Mouse (Mus musculus): ENCODE results near the gene Dnajc4. TPM values are rescaled to one million over a fixed set of nuclear protein-coding genes. Genes with fewer than 3 reads are reported as not detected.

Dnajc4 gene
- total RNA-seq (2021) = 10 to 100 TPM; 15.8 to 19.4 TPM

DNA sequence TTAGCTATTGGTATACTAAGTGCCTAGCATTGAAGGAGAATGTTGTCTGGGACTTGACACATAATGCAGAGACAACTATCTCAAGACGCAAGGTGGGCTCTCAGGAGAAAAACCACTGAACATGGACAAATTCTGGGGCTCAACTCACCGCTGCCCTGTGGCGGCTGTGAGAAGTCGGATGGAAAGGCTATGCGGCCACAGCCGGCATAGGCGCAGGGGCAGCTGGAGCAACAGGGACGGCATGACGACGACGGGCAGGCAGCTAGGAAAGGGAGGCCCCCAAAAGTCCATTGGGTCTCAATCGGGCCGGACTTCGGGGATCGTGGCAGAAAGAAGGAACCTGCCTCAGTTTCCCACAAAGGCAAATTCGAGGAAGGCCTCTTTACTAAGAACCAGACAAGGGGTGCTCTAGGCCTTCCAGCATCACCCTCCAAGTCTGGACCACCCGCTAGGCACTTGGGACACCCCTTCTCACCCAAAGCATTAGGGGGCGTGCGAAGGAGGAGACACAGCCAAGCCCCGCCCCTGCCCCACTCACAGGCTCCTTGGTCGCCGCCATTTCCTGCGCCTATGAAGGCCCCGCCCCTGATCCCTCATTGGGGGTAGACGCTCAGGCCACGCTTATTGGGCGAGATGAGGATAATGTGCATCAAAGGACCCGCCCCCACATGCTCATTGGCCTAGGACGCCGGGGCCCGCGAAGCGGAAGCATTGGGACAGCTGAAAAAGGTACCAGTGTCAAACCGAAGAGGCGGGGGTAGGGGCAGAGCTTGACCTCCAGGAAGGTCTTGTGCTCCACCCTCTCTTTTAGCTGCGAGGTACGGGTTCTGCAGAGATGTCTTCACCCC lies at the start of gene Dnajc4:
Gene Dnajc4, minus strand, starts transcription at position 562 of the 848 bp plus-strand sequence.
- intact Hi-C loops (cut with DNase I) = no loop called here

DNA sequence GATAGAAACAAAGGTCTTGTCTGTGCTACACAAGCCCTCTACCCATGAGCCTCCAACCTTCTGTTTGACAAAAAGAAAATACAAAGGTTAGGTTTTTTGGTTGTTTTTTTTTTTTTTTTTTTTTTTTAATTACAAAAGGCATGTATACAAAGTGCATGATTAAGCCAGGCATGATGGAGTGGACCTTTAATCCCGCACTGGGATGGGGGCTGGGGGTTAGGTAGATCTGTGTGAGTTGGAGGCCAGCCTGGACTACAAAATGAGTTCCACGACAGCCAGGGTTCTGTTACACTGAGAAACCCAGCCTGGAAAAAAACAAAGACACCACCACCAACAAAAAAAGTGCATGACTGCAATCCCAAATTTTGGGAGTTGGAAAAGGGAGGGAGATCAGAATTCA lies 48.8 kb upstream of the Dnajc4 start:
- intact Hi-C loops (cut with DNase I) = no loop called here

More for the DNA sequence above, at the start of gene Dnajc4:
- DNase-seq (ENCODE audit: extremely low spot score in 1 of 2, low spot score in 2 of 2) = peak; percentile 94 to 99

DNA sequence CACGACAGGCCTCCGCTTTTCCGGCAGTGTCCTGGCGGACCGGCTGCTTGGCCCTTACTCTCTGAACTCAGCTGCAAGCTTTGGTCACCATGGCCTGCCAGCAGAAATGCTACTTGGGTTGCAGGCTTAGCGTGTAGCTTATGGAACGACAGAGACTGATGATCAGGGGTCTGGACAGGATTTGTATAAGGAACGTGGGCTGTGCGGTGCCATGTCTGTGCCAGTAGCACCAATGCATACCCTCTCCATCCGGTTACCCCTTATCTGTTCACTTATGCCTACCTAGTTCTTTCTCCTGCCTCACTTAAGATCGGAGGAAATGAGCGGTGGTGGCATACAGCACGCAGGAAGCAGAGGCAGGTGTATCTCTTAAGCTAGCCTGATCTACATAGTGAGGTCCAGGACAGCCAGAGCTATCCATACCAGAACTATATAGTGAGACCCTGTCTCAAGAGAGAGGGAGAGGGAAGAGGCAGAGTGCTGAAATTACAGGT lies 48.3 kb upstream of the Dnajc4 start:
- no peak for DNase-seq (ENCODE audit: extremely low spot score in 1 of 2, low spot score in 2 of 2)
- intact Hi-C loops (cut with DNase I) = no loop called here

More for the DNA sequence above, 48.8 kb upstream of the Dnajc4 start:
- DNase-seq (ENCODE audit: extremely low spot score in 1 of 2, low spot score in 2 of 2) = no peak

DNA sequence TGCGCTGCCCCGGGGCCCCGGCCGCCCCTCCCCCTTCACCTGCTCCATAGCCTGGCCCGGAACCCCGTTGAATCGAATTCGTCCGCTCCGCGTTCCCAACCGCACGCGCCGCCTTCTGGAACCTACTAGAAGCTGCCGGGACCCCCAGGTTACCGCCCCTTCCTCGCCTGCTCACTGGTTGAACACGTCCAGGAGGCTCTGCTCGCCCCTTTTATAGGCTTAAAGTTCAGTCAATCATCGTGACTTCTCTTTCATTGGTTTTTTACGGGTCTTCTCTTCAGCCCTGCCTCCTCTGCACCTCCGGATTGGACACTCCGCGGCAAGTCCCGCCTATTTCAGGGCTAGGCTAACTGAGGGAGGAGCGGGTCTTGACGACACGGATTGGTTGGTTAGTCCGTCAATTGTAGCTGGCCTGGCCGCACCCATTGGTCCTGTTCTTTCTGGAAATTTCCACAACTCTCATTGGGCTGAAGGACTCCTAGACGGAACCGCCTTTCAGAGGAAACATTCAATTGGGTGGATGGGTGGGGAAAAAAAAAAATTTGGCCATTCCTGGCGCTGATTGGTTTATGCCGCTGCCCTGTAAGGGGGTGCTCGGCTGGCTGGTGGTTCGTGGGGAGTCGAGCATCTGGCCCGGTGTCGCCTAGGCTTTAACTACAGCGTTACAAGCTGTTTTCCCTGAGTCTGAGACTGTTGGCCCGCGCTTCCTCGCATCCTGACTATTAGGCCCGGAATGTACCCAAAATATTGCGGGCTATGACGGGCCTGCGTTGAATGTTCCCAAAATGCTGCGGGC lies 47.7 kb upstream of the Dnajc4 start, which contains the start of gene Stip1:
Gene Stip1, minus strand, starts transcription at position 127 of the 796 bp plus-strand sequence.
- DNase-seq (ENCODE audit: extremely low spot score in 1 of 2, low spot score in 2 of 2) = peak; percentile 99 to 100
- intact Hi-C loops (cut with DNase I) = no loop called here

DNA sequence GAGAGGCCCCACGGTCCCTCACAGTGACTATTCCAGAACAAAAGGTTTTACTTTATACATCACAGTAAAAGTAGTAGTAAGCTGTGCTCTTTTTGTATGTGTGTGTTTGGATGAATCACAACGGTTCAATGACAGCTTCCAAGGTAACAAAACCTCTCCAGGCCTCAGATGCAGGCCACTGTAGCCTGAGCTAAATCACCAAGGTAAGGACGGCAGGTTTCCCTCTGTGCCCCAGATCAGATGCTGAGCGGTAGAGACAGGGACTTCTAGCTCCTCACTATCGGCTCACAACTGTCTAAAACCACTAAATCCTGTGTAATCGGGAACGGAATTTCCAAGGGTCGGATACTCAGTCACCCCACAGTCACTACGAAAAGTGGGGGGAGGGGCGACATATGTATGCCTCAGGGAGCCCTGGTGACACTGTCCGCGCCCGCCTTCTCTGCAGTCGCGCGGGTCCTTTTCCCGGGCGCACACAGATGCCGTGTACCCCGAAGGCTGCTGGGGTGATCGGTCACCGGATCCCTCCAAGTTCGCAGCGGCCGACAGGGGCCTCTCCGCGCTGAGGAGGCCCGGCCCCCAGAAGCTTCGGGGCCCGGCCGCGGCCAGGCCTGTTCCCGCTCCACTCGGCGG lies 46.8 kb upstream of the Dnajc4 start:
- intact Hi-C loops (cut with DNase I) = no loop called here
- peak in 1 of 2 experiments; percentile 81 for DNase-seq (ENCODE audit: extremely low spot score in 1 of 2, low spot score in 2 of 2)

DNA sequence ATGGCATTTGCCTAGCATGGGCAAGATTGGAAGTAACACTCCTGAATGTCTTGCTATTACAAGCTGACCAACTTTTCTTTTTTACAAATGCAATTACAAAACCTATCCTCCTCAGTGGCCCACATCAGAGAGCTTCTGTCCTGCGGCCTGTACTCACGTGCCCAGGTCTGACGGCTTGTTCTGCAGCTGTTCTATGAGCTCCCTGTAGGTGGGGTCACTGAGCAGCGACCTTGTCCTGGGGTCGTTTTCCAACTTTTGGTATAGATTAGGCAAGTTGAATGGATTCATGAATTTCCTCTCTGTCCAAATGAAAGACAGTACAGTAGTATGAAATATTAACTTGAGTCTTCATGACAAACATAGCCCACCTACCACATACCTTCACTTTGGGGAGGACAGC lies 41.6 kb upstream of the Dnajc4 start:
- intact Hi-C loops (cut with DNase I) = no loop called here
- DNase-seq (ENCODE audit: extremely low spot score in 1 of 2, low spot score in 2 of 2) = no peak

DNA sequence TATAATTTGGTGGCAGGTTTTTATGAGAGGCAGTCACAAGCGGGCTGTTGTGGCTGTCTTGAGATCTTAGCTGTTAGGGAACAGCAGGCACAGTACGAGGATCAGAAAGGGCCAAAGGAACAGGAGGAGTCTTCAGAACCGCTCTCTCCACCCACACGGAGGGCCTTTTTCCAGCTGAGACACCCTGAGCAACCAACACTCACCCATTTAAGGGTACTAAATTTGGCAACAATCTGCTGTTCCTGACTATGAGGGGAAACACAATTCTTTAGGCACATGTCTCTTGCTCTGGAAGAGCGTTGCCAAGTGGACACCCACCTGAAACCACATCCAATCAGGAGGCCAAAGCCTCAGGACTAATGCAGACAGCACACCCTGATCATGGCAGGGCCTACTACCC lies 37.2 kb upstream of the Dnajc4 start:
- no peak for DNase-seq (ENCODE audit: extremely low spot score in 1 of 2, low spot score in 2 of 2)
- intact Hi-C loops (cut with DNase I) = loop anchor here (10.0 kb wide), 1 partner anchor 105 kb away; the partner anchor contains the start of genes Catsperz and Esrra

DNA sequence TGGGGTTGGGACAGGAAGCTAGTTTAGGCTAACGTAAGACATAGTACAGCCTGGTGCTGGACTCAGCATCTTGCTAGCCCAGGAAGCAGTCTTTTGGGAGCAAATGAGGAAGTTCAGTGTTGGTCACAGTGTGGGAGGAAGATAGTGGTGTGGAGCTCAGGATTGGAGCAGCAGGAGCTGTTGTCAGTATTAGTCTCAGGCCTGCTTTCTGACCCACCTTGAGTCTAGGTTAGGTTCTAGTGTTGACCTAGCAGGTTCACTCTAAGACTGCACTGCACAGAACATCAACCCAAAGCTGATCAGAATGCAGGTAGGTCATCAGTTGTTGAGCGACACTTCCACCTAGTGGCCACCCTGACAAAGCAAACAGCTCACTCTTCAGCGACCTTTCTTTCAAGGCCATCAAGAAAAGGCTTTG lies 27.9 kb upstream of the Dnajc4 start:
- intact Hi-C loops (cut with DNase I) = loop anchor here (10.0 kb wide), 1 partner anchor 95 kb away; the partner anchor contains the start of genes Catsperz and Esrra
- DNase-seq (ENCODE audit: extremely low spot score in 1 of 2, low spot score in 2 of 2) = peak in 1 of 2 experiments; percentile 53

DNA sequence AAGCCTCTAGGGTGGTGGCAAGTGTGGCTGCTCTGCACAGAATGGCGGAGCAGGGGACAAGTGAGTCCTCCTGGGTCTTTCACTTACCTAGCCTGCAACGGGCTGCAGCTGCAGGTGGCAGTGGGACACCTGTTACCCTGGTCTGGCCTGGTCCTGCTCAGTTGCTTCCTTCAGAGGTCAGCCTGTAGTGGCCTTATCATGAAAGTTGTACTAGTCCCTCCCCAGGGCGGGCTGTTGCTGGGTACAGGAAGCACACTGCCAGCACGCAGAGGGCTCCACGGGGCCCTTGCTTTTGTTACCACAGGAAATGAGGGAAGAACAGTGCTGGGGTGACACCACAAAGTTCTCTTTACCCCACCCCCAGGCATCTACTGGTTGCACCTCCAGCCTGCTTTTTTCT lies 26.8 kb upstream of the Dnajc4 start, which contains the start of gene Fermt3:
Gene Fermt3, minus strand, starts transcription at position 279 of the 400 bp plus-strand sequence.
- peak in 1 of 2 experiments; percentile 63 for DNase-seq (ENCODE audit: extremely low spot score in 1 of 2, low spot score in 2 of 2)

DNA sequence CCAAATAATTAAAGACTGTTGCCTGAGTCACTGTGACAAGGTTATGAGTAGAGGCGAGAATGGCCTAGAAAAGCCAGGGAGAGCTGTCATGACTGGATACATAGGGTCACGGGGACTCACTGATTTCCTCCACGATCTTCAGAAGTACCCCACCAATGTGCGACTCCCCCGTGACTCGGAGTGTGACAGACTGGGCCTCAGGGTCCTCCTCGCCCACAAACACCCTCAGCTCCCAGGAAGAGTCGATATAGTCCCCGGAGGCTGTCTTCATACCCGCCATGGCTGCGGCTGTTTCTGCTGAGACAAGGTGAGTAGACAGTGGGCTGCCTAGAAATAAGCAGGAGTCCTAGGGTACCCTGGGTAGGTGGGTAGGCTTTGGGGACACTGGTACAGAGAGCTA lies 26.2 kb upstream of the Dnajc4 start:
- no peak for DNase-seq (ENCODE audit: extremely low spot score in 1 of 2, low spot score in 2 of 2)
- intact Hi-C loops (cut with DNase I) = no loop called here

More for the DNA sequence above, 26.8 kb upstream of the Dnajc4 start, which contains the start of gene Fermt3:
- intact Hi-C loops (cut with DNase I) = no loop called here

DNA sequence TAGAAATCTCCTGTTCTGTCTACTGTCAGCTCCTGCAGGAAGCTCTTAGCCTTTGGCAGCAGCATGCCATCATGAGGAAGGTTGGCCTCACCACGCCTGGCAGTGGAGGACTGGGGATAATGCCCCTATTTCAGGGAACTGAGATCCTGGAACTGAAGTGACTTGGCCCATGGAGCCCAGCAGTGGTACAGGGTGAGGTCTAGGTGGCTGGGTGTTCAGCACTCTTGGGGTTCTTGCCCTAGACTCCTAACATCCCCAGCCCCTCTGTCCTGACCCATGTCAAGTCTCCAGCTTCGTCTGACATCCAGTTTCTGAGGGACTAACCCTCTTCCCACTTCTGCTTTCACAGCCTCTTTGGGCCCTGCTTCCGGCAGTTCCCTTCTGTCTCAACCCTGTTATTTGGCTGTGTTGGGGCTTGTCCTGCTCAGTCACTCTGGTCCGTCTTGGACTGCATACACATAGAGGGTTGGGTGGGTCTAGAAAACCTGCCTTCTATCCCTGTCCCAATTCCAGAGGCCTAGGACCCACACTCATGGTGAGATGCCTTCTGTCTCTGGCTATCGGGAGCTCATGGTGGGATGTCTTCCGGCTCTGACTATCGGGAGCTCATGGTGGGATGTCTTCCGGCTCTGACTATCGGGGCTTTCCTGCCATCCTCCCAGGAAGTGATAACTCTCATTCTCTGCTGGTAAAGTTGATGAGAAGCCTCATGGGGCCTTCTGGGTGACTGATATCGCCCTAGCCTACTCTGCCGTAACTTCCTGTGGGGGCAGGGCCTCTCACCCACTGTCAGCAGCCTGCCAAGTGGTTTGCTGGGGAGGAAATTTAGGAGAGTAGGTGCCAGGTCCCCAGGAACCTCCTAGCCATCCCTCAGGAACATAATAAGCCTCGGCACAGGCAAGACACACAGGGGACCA lies 25.4 kb upstream of the Dnajc4 start:
- no peak for DNase-seq (ENCODE audit: extremely low spot score in 1 of 2, low spot score in 2 of 2)
- intact Hi-C loops (cut with DNase I) = no loop called here

DNA sequence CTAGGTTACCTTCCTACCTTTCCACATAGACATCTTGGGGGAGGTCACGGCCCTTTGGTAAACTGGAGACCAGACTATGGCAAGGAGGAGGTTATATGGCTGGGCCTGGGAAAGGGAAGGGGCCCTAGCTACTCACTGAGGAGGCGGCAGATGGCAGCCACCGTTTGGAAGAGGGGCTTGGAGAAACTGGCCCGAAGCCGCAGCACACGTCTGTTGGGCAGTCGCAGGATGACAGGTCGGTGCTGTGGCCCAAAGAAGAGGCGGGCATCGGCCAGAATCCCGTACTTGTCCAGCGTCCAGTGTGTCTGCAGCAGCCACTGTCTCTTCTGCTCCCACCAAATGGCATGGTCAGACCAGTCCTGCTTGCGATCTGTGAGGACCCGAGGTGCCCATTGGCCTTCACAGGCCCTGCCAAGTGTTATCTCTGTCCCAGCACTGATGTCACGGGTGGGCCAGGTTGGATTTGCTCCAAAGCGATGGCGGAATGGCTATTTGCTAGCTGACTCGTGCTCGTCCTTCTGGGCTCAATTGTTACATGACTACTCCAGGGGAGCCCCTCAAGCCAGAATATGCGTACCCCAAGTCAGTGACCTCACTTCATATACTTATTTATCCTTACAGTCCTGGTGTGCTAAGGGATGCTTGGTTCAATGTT lies 22.2 kb upstream of the Dnajc4 start:
- DNase-seq (ENCODE audit: extremely low spot score in 1 of 2, low spot score in 2 of 2) = no peak
- intact Hi-C loops (cut with DNase I) = no loop called here

DNA sequence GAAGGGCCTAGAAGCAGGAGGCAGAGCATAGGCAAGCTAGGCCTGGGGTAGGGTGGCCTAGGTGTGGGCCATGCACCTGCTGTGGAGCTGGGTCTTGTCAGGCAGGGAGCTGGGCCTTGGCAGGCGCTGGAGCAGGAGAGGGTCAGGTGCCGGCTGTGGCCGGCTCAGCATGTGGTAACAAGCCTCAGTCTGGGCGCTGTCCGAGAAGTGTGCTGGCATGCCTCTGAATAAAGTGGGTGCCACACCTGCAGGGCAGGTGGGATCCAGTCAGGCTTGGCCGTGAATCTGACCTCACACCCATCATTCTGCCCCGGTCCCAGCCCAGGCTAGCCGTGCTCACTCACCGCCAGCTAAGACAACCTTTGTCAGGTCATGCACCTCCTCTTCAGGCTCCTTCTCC lies 21.6 kb upstream of the Dnajc4 start:
- intact Hi-C loops (cut with DNase I) = no loop called here
- DNase-seq (ENCODE audit: extremely low spot score in 1 of 2, low spot score in 2 of 2) = no peak

DNA sequence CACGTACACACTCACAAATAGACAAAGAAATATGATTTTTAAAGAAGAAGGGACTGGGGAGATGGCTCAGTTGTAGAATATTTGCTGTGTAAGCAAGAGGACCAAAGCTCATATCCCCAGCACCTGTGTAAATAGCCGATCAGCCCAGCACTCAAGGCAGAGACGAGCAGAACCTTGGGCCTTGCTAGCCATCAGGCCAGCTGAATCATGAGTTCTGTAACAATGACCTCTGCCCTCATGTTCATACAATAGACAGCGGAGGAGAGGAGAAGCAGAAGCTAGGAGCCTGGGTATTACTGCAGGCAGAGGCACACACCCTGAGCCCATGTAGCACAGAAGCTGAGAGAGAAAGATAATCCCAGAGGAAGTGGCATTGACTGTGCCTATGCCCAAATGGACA lies 20.1 kb upstream of the Dnajc4 start:
- DNase-seq (ENCODE audit: extremely low spot score in 1 of 2, low spot score in 2 of 2) = no peak
- intact Hi-C loops (cut with DNase I) = no loop called here

DNA sequence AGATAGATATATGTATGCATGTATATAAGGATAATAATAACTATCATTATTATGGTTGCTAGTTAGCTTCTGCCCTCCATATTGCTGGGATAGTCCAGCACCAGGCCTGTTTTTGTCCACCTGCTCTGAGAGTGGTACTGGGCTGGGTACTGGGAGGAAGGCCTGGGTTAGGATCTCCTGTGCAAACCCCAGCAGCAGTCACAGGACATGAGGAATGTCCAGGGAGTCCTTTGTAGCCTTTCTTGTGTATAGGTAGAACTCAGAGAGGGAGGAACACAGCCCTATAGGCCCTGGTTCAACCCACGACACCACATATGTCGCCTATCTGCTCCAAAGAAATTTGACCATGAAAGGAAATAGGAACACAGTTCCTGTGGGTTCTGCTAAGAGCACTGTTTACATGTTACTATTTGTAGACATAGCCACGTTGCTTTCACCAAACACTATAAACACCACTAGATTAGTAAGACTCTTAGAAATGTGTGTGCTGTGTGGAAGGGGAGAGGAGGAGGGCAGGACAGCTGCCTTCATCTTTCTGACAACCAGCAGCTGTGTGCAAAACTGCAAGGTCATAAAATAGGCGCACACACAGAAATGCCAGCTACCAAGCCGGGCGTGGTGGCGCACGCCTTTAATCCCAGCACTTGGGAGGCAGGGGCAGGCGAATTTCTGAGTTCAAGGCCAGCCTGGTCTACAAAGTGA lies 14.7 kb upstream of the Dnajc4 start:
- DNase-seq (ENCODE audit: extremely low spot score in 1 of 2, low spot score in 2 of 2) = no peak
- intact Hi-C loops (cut with DNase I) = no loop called here

DNA sequence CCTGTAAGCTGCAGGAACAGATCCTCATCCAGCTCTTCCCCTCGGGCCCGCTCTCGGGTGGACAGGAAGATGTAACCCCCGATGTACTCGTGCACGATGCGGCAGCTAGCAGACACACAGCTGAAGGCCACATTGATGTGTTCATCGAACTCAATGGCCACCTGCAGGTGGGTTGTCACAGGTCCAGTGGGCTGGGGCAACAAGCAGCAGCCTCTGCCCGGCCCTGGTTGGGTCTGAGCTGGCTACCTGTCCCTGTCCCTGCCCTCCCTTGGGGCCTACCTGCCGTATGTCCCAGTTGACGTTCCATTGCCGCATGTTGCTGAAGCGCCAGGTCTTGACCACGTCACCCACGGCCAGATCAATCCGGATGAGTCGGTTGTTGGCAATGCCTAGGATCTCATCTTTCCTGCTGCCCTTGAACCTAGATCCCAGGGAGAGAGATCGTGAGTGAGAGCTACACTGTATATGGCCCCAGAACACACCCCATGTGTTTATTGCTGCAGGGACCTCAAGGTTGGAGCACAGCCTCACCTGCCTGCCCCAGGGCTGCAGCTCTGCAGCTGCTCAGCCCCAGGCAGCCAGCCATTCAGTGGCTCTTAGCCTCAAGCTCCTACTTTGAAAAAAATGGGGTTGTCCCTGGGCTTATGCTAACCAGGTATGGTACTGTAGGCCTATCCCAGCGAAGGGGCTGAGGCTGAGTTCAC lies 7.1 kb upstream of the Dnajc4 start:
- no peak for DNase-seq (ENCODE audit: extremely low spot score in 1 of 2, low spot score in 2 of 2)
- intact Hi-C loops (cut with DNase I) = no loop called here

All from left cerebral cortex, postnatal 10 days (tissue).